Mouse (Mus musculus): ENCODE measurements around the gene Rab1b.

- TF ChIP-seq CTCF (IDR thresholded peaks at IDR 0.05; ENCODE audit: control insufficient read depth, insufficient read depth, insufficient read length) (no peak), MAX (IDR thresholded peaks at IDR 0.05) (no peak), USF1 (IDR thresholded peaks at IDR 0.05; ENCODE audit: low read depth) (no peak), MYOG (IDR thresholded peaks at IDR 0.05; ENCODE audit: control insufficient read depth, extremely low read depth, insufficient read length) (no peak), CEBPB (IDR thresholded peaks at IDR 0.05; ENCODE audit: low read depth) (no peak)
Measured at GRCm38 (mm10) chr19:5071077-5071476, 35.8 kb downstream of the Rab1b start.
